Mouse (Mus musculus): ENCODE measurements at regions not wholly inside any gene's neighbourhood (a gene's known extent, or its start where the extent isn't known, plus 50 kb on each side); places are given as distances from the start of the nearest gene placed in this dataset.

DNA sequence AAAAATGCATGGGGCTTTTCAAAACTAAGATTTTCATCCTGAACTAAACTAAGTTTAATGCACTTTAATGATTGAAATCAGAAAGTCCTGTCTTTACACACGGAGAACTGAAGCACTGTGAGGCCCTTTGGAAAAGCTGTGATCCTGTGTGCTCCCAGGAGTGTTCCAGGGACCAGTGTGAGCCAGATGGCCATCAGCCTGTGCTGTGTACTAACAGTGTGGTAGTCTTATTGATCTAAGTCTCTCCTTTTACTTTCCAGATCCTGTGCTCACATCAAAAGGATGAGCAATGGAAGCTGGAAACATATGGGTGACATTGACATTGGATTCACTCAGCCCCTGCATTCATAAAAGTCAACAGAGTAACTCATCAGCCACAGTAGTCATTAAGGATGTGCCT lies 322.5 kb downstream of the Amd2 start:
- no peak for DNase-seq (ENCODE audit: low spot score in 2 of 2)

DNA sequence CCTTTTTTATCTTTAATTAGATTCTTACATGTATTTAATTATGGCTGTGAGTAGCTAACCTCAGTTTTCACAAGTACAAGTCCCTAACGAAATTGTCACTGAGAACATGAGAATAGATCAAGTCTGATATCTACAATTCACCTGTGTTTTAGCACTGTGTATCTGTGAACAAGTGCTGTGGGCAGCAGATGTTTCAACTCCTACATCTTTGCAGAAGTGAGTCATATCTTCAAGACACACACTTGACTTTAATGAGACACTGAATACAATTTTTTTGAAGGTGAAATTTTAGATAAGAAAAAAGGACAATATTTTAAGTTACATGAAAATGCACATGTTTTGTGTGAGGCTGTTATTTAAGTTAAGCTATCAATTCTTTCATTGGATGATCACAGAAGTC lies 330.0 kb downstream of the Amd2 start:
- peak in 1 of 2 experiments; percentile 10 for DNase-seq (ENCODE audit: low spot score in 2 of 2)
